Mouse (Mus musculus) heart, adult 9 months (tissue): ENCODE data around the gene Slc25a28.

Experiments
- DNase-seq, 2 experiments: peaks; one replicate each; pipeline ENCODE4 v3.0.0; 2022; ENCODE audit warnings: low spot score in 2 of 2

The Slc25a28 gene

GRCm38 (mm10) chr19:43675525-43676400 is 1.1 kb upstream of the Slc25a28 start:
- peak; percentile 37 to 43 for DNase-seq

- no peak for DNase-seq
These were observed 378 bp downstream of the Slc25a28 start for GRCm38 (mm10) chr19:43674316-43674689.

DNA sequence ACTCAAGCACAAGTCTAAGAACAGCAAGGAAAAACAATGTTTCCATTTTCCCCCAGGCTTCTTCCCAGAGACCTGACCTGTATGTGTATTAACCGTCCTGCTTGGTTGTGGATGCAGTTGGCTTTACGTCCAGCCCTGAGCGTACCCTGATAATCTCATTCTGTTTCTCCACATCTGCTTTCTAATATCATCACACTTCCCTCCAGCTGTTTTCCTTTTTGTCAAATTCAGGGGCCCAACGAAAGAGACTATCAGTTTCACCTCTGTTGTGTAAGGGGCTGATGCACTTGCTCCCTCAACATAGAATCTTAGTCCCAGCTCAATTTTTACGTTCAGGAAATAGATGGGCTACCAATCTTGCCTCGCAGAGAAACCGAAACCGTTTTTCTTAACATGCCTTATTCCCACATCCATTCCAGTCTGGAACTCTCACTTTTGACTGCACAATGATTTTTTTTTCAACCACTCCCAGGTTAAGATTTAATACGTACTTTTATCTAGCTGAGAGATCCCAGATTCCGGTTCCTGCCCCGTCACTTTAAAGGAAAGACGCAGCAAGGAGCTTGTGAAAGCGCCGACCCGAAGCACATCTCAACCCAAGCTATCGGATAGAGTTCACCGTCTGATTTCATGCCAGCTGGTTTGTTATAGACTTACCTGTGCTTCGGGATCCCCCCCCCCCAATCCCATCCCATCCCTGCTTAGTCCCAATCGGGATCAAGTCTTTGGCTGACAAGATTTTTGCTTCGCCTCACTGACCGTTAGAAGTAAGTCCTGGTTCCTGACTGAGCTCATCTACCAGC is 967 bp downstream of the Slc25a28 start:
- peak in 1 of 2 experiments; percentile 31 for DNase-seq

GRCm38 (mm10) chr19:43671054-43671453 is 3.6 kb downstream of the Slc25a28 start:
- DNase-seq: no peak

DNA sequence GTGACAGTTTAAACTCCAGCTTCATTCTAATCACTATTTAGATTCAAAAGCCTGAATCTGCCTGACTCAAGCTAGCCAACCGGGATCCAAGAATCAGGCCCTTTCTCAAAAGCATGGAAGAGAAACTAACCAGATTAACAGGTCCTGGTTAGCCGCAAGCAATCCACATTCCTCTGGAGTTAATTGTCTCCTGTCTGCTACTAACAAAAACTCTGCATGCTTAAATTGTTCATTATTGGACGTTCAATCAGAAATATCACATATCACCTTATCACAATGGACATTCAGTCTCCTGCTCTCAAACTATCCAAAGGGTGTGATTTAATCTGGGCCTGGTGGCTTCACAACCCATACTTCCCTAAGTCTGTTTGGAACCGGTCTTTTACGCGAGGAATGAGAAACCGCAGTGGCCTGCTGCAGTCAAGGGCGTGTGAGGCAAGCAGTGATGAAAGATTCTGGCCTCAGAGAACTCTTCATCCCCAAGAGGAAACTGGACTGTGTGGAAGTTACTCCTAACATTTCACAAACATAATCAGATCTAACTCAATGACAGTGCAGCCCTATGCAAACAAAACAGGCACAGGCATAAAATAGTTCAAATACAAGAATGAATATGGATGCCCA is 5.4 kb downstream of the Slc25a28 start:
- peak; percentile 36 to 53 for DNase-seq

GRCm38 (mm10) chr19:43667430-43667809 is 7.3 kb downstream of the Slc25a28 start:
- DNase-seq: no peak

DNA sequence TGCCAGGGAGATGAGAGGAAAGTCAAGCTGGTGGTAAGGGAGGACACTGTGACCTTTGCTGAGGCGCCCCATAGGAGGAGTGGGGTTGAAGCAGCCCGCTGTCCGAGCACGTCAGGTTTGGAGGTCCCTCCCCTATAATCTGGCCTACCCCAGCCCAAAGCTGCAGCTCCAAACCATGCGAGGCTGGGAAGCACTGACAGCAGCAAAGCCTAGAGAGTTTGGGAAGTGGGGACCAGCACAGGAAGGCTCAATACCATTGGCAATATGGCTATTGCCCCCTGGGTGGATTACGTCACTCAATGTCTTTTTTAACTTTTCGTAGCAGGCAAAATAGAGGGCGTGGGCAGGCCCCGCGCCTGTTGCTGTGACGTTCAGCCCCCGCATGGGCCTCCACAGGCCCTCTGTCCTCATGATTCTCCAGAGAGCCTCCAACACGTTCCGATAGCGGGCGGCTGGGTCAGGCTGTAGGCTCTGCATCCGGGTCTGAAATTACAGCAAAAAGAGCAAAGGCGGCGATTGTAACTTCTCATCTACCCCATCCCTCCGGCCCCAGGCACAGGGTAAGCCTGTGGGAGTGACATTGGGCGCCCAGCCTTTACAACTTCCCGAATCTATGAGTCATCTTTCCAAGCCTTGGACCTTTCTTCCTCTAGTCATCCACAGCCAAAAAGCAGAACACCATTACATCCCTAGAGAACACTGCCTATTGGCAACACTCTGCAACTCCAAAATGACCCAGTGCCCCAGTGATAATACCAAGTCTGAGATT is 7.8 kb downstream of the Slc25a28 start:
- peak; percentile 70 to 71 for DNase-seq

DNA sequence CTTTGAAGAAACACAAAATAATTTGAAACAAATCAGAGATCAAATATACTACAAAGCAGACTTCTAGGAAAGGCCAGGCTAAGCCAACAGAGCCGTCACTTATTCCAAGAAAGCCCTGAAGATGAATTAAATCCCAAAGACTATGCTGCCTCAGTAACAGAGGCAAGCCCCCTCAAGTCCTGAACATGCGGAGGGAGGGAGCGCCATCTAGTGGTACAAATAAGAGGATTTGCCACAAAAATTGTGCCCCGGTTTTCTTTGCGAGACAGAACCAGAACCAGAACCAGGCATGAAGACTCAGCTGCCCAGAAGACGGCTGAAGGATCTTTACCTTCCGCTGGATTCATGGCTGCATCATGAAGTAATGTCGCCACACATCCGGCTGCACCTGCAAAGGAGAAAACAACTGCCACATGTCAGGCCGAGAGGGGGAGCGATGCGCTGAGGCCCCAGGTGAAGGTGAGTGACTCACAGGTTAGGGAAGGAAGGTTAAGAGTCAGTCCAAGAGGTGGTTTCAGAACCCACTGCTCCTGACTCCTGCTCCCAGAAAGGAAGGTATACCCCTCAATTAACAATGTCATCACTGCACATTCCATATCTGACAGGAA is 9.1 kb downstream of the Slc25a28 start:
- DNase-seq: peak in 1 of 2 experiments; percentile 32

- DNase-seq: no peak
These were observed 11.2 kb downstream of the Slc25a28 start for GRCm38 (mm10) chr19:43663471-43663870.

DNA sequence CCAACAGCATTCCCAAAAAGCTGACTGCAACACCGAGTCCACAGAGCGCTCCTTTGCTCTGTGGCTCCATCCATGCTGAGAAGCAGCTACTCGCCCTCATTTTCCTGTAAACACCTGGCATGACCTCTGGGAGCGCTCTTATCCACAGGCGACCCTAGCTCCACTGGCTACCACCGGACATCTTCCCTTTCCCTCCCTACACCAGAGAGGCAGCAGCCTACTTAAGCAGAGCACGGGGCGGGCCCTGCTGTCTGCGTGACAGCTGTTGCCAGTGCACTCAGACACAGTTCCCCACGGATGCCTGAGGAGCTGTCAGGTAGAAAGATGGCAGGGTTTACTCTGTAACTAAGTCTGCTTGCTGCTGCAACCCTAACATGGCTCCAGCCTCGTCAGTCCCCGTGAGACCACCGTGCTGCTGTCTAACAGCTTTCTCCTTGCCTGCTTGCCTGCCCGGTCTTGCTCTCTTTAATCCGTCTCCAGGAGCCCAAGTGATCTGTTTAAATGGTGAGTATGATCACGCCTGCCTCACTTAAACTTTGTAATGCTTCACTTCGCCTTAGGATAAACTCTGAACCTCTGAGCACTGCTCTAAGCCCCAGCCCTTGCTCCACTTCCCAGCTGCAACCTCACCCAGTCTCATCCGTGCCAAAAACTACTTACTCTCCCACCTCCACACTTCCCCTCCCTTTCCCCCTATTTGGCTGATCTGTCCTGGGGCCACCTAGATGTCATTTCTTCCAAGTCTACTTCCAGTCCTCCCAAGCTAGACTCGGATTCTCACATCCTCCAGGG is 12.3 kb downstream of the Slc25a28 start:
- no peak for DNase-seq

- no peak for DNase-seq
These were observed 13.9 kb downstream of the Slc25a28 start for GRCm38 (mm10) chr19:43660774-43661173.

GRCm38 (mm10) chr19:43659632-43660031 is 15.0 kb downstream of the Slc25a28 start:
- DNase-seq: no peak

- no peak for DNase-seq
These were observed 18.8 kb downstream of the Slc25a28 start for GRCm38 (mm10) chr19:43655735-43656492.

DNA sequence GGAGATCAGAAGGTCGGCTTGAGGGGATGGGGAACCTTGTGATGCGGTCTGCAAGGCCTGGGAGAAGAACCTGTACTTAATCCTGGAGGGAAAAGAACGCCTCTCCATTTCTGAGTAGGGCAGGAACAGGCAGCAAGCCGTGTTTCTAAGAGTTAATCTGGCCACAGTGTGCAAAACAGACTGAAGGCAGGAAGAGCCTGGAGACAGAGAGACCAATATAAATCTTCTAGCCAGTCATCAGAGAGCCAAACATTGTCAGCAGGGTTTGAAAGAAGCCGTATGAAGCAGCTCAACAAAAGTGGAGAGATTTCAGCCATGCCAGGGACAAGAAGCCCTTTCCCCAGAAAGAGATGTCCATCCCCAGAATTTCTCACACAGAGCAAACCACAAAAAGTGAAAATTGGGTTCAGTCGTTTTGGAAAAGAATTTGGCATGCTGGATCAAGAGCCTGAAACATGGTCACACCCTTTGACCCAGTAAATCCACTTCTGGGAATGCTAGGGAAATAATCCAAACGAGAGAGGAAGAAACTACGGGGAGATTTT is 23.4 kb downstream of the Slc25a28 start:
- no peak for DNase-seq

DNA sequence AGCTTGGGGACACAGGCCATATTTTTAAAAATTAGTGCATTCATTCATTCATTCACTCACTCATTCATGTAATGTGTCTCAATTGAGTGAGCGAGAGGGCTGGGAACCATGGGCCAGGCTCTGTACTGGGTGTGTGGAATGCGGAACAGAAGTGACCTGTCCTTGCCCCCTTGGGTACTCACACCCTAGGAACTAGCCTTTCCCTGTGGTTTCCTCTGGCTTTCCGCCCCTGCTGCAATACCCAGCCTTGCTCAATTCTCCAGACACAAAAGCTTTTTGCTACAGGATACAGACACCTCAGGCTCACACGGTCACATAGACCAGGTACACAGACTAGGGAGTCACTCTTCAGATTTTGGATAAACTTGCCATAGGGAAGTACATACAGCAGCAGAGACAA is 26.3 kb downstream of the Slc25a28 start:
- DNase-seq: no peak

GRCm38 (mm10) chr19:43647261-43647660 is 27.4 kb downstream of the Slc25a28 start:
- DNase-seq: no peak

- no peak for DNase-seq
These were observed 27.8 kb downstream of the Slc25a28 start for GRCm38 (mm10) chr19:43646852-43647251.

DNA sequence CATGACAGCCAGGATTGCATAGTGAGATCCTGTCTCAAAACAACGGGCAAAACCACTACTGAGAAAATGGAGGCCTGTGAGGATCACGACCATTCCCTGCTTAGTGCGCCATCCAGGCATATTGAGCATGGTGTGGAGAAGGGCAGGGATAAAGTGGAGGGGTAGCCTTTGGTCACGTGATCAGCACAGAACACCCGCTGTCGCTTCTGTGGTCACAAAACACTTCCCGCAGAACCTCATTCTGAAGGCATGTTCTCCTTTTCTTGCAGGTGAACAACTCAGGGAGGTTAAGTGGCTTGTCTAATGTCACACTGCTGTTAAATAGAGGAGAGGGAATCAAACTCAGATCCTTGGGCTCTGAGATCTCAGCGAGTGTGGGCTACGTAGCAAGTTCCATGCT is 29.2 kb downstream of the Slc25a28 start:
- no peak for DNase-seq

- DNase-seq: no peak
These were observed 31.8 kb downstream of the Slc25a28 start for GRCm38 (mm10) chr19:43642843-43643242.
